Mouse (Mus musculus): ENCODE data around the gene B9d1.

DNA sequence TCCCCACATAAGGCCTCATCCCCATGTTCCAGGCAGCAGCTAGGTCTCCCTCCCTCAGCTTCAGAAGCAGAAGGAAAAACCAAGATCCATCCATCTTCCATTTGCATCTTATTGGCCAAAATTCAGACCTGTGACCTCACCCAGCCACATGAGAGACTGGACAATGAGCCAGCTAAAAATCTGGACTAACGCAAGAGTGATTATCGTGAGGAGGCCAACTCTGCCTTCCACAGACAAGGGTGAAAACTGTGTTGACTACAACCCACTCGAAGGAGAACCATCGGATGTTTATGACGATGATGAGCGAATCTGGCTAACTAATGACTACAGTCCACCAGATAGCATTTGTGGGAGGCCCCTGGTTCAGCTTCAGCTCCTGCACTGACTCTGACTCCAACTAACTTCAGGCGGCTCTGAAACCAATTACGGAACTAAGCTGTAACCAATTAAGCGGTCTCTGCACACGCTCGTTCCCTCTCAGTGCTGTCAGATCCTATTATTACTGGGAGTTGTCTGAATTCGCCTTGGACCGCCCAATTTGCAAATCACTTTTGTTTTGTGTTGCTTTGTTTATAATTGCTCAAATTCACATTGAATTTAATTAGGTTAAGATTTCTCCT lies 21.6 kb upstream of the B9d1 start:
- no peak for TF ChIP-seq CTCF (IDR thresholded peaks at IDR 0.05; ENCODE audit: low read depth)
- TF ChIP-seq EP300 (IDR thresholded peaks at IDR 0.05; ENCODE audit: low read depth): no peak
